Mouse (Mus musculus) CD4-positive helper T cell, adult 2 months (primary cell): Measurements from ENCODE around the gene Lyl1.

Experiments
- DNase-seq: peaks from one replicate; pipeline ENCODE4 v3.0.0-alpha.2; 2012; ENCODE audit warnings: low read depth, missing footprints, low spot score

The Lyl1 gene

GRCm38 (mm10) chr8:84700941-84701911 is at the start of gene Lyl1:
Gene Lyl1, plus strand, starts transcription at chr8:84701457.
- peak; percentile 59 for DNase-seq

DNA sequence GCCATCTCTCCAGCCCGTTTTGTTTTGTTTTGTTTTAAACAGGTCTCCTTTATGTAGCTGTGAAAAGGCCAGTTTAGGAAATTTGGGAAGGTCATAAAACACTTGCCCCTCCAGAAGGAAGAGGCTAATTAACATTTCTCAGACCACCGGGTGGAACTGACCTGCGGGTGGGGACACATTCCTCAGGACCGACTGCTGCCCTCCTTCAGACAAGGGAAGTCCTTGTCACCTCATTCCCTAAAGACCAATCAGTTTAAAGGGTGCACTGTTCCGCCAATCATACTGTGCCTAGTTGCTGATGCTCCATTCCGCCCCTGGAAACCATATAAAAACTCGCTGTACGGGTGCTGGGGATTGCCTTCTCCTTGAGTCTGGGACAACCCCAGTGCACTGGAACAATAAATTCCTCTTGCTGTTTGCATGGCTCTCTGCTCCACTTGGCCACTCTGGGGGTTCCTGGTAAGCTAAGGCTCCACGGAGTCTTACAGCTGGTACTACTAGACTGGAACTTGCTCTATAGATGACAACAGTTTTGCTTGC is 48.1 kb upstream of the Lyl1 start:
- no peak for DNase-seq

DNA sequence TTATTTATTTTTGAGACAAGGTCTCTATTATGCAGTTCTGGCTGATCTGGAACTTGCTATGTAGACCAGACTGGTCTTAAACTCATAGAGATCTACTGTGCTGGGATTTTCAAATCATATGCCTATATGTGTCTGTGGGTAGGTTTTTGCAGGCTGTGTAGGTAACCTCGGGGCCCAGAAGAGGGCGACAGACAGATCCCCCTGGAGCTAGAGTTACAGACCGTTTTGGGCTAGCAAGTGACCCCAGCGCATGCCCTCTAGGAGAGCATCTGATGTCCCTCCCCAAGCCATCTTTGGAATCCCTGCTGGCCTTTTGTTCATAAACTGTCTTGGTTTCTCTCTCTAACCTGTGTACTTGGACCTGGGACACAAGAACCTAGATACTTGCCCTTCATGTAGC is 46.7 kb upstream of the Lyl1 start:
- DNase-seq, result no peak

DNA sequence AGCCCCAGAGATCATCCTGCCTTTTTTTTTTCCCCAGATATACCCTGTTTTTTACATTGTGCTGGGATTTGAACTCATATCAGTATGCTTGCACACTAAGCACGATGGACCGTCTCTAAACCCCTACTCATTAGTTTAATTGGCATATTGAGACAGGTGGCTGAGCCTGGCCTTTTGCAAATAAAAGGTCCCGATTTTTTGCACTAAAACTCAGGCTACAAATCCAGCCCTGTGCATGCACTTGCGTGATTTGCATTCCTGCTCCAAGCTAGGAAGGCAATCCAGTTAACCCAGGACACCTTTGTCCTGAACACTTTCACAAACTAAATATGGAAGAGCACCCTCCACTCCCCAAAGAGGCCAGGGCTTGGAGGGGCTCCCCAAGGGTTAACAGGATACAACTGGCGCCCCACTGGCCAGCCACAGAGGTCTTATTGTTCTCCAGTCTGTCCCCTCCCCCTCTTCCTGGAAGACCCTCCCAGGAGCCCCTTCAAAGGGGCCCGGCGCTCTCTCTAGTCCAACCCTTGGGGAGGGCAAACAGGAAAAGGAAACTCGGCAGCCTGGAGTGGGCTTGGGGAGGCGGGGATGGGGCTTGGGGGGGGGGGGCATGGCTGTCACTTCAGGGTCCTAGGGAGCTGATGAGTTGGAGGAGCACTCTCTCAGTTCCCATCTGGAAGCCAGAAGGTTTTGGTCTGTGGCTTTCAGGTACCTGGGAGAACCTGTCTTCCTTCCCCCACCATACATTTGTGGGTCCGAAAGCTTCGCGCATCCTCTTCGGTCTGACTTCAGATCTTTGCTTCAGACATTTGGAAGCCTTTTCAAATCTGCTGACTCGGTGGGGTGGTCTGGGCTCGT is 45.7 kb upstream of the Lyl1 start:
- DNase-seq, result no peak

DNA sequence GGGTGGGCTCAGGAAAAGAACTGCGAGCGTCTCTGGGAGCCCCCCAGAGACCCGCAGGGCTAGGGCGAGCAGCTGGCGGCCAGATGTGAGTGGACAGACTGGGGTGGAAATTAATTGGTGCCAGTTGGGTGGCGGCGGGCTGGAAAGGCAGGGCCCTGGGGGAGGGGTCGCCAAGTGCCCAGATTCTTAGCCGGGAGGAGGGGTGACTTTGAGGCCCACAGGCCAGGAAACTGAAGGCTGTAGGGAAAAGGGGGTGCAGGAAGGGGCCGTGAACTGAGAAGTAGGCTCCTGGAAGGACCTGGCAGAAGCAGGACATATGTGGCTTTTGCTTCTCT is 45.1 kb upstream of the Lyl1 start:
- DNase-seq, result peak; percentile 27

- DNase-seq, result peak; percentile 83
Measured at GRCm38 (mm10) chr8:84656641-84657126, 44.6 kb upstream of the Lyl1 start.

- no peak for DNase-seq
Measured at GRCm38 (mm10) chr8:84657203-84657602, 44.1 kb upstream of the Lyl1 start.

GRCm38 (mm10) chr8:84657680-84658079 is 43.6 kb upstream of the Lyl1 start:
- DNase-seq, result no peak

DNA sequence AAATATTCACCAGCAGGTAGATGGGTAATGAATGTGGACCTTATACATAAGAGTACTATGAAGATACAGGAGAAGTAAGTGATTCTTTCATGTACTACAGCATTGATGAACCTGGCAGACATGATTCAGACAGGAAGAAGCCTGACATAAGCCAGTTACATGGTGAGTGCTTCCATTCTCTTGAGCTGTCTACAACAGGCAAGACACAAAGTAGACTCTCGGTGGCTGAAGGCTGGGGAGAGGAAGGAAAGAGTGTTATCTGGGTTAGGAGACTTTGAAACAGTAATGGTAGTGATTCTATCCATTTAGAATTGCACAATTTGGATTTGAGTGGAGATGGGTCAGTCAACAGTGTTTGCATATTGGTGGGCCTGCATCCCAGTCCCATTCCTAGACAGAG is 42.3 kb upstream of the Lyl1 start:
- peak; percentile 36 for DNase-seq

DNA sequence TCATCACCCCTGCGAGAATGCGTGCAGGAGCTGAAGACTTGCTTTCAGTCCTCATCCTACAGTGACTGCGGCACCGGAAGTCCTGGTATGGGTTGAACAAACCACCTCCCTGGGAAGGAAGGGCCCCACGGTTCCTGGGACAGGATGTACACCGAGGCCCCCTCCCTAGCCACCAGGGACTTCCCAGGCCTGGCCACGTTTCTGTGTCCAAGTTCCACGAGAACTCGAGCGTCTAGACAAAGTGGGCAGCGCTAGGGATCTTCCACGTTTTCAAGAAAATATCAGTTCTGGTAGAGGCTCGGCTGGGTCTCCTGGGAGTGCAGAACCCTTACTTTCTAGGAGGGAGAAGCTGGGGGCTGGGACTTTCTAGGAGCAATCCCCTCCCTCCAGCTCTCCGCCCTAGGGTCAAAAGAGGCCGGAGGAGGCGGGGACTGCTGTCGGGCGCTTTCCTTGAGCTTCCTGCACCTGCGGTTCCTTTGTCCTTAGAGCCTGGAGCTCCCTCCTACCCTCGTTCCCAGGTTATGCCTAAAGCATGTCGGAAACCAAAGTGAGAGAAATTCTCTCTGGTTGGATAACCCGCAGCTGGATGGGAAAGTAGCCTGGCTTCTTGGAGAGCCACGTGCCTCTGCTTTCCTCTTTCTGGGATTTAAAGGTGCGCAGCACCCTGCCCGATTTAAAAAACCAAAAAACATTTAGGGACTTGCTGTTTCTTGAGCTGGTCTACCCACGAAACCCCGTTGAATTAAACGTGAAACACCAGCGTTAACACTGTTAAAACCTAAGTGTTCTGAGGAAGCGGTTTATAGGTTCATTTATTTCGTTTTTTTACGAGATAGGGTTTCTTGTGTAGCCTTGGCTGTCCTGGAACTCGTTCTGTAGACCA is 41.1 kb upstream of the Lyl1 start:
- peak; percentile 90 for DNase-seq

GRCm38 (mm10) chr8:84660819-84661457 is 40.3 kb upstream of the Lyl1 start:
- DNase-seq, result peak; percentile 71

GRCm38 (mm10) chr8:84661458-84661871 is 39.8 kb upstream of the Lyl1 start:
- peak; percentile 89 for DNase-seq

DNA sequence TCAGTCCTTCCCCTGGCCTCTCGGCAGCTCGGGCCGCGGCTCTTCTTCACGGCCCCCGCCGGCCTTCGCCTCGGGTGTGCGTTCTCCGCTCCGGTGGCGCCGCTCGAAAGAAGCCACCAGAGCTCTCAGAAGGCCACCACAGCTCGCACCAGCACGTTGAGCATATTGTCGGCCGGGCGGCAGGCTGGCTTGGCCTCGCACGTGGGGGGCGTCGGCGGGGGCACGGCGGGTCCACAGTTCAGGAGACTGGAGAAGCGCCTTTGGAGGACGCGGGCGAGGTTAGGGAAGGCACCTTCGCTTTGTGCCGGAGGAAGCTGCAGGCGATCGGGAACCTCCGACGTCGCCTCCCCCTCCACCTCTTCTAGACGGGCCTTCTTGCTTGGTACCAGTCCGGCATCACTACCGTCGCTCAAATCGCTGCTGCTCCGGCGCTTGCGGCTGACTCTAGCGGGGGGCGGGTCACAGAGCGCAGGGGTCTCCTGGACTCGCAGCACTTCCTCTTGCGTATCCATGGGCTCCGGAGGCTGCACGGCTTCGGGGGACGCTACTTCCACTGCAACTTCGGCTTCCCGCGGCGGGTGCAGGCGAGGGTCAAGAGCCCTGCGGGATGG is 39.2 kb upstream of the Lyl1 start:
- DNase-seq, result no peak

GRCm38 (mm10) chr8:84662581-84663065 is 38.6 kb upstream of the Lyl1 start, which contains the start of gene Ier2:
Gene Ier2, minus strand, starts transcription at chr8:84662852.
- DNase-seq, result peak; percentile 95

DNA sequence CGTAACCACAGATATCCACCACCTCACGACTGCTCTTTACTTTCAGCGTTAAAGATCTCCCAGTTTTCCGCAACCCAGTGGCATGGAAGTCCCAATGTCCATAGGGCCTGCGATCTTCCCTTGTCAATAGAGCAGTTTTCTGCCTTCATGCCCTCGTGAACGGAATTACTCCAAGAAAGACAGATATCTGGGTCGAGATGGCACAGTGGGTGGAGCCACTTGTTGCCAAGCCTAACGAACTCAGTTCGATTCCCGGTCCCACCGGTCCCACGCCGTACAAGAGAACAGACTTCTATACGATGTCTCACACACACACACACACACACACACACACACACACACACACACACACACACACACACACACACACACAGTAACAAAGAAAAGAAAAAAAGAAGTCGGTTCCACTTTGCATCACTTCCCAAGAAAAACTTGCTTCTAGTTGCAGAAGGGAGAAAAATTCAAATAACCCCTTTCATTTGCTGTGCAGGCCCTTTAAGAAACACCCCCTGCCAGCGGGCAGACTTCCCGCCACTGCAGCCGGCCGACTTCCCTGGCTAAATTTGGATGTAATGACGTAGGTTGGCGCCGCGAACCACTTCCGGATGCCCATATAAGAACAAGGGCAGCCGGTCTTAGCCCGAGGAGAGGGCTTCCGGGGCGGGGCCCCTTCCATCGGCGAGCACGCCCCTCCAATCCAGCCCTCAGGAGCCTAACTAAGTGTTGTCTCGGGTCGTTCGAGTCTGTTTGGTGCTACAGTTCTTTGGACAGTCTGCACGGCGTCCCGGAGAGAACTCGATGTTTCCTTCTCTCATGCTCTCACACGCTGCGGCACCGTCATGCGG is 37.6 kb upstream of the Lyl1 start:
- peak; percentile 93 for DNase-seq

DNA sequence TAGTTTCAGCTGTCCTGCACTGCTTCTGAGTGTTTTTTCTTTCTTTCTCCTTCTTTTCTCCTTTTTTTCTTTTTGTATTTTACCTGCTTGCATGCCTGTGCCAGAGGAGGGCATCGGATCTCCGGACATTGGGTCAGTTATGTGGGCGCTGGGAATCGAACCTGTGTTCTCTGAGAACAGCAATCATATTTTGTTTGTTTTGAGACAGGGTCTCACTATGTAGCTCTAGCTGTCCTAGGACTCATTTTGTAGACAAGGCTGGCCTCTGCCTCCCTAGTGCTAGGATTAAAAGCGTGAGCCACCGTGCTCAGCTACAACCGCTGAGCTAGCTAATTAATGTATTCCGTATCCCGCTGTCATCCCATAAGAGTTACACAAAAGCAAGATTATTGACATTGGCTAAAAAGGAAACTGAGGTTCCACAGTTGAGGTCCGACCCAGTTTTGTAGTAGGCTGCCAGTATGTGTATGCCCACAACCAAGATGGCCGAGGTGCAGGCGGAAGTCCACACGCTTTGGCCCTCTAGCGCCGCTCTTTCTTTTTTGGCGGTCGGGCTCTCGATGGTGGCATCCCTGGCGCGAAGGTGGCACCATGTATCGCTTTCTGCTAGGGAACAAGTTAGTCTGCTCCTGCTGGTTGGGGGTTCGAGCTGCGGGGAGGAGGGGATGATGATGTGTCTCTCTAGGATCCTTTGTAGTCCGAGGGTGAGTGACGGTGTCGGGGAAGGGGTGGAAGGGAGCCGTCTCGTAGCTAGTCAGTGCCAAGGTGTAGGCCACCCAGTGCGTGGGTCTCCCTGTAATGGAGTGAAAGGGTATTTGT is 36.5 kb upstream of the Lyl1 start:
- peak; percentile 82 for DNase-seq

- no peak for DNase-seq
Measured at GRCm38 (mm10) chr8:84665385-84665893, 35.8 kb upstream of the Lyl1 start.

- no peak for DNase-seq
Measured at GRCm38 (mm10) chr8:84668081-84668480, 33.2 kb upstream of the Lyl1 start.
